In genomic region chr3:89727028-89727427, GRCm38 (mm10) we compare ENCODE assay signal across 8 mouse cellular contexts. TPM values are rescaled to one million over a fixed set of nuclear protein-coding genes. Genes with fewer than 3 reads are reported as not detected.
DNase-seq lines count a peak whose midpoint lies in the region; ATAC-seq lines count a peak whose summit lies in the region.

No protein-coding gene starts in this region.

- no peak overlapping the region for H3K27ac ChIP-seq in forebrain, embryonic 11.5 days (ENCODE audit: low read depth, low read length)
- H3K27ac ChIP-seq in forebrain, embryonic 12.5 days: no peak overlapping the region

- no peak overlapping the region for H3K4me2 ChIP-seq in forebrain, embryonic 11.5 days (ENCODE audit: low read depth, low read length, severe bottlenecking)
- no peak overlapping the region for H3K4me2 ChIP-seq in forebrain, embryonic 12.5 days

- no peaks in the 10 kb centered on the region for H3K27me3 ChIP-seq in forebrain, embryonic 11.5 days (ENCODE audit: control insufficient read depth, insufficient read depth, low read length)
- H3K27me3 ChIP-seq in forebrain, embryonic 12.5 days: no peaks in the 10 kb centered on the region

- H3K9me3 ChIP-seq in forebrain, embryonic 11.5 days (ENCODE audit: control insufficient read depth, low read length): no peaks in the 10 kb centered on the region
- H3K9me3 ChIP-seq in forebrain, embryonic 12.5 days: no peaks in the 10 kb centered on the region

- H3K9ac ChIP-seq in forebrain, embryonic 11.5 days (ENCODE audit: low read length): no peak overlapping the region
- H3K9ac ChIP-seq in forebrain, embryonic 12.5 days: no peak overlapping the region

- 20% methylated on average over 4 of the region's 4 CpGs for WGBS in forebrain, embryonic 11.5 days
- WGBS in forebrain, embryonic 12.5 days: 23% methylated on average over 4 of the region's 4 CpGs

- H3K4me3 ChIP-seq in forebrain, embryonic 11.5 days (ENCODE audit: low read depth, low read length): no peak overlapping the region
- no peak overlapping the region for H3K4me3 ChIP-seq in forebrain, embryonic 12.5 days (replicated peaks)

- peak; percentile 61 for DNase-seq in forebrain, embryonic 11.5 days (ENCODE audit: low spot score)
- DNase-seq in urinary bladder, postnatal 14 days (ENCODE audit: low spot score): peak; percentile 61
- DNase-seq in urinary bladder, postnatal 10 days (ENCODE audit: low spot score): no peak
- DNase-seq in embryo, embryonic 9.5 days (ENCODE audit: extremely low spot score): peak; percentile 23
- peak; percentile 63 for DNase-seq in kidney, postnatal 10 days

- no peaks in the 10 kb centered on the region for H3K4me1 ChIP-seq in forebrain, embryonic 11.5 days (replicated peaks; ENCODE audit: control insufficient read depth, insufficient read depth, low read length)
- H3K4me1 ChIP-seq in forebrain, embryonic 12.5 days: peaks cover 18% of the 10 kb centered on the region

- ATAC-seq in forebrain, embryonic 11.5 days (replicated peaks; ENCODE audit: low FRiP score): no peak
- ATAC-seq in forebrain, embryonic 12.5 days (ENCODE audit: low FRiP score): no peak
- ATAC-seq in neutrophil, adult 5-6 weeks (ENCODE audit: extremely low read depth, insufficient number of reproducible peaks, low FRiP score, poor library complexity, severe bottlenecking): peak; percentile 79
- ATAC-seq in erythroid progenitor cell, adult 5-6 weeks (replicated peaks; ENCODE audit: low FRiP score, poor library complexity, severe bottlenecking): no peak

- no peaks in the 10 kb centered on the region for H3K36me3 ChIP-seq in forebrain, embryonic 11.5 days (ENCODE audit: control insufficient read depth, insufficient read depth, low read length)
- H3K36me3 ChIP-seq in forebrain, embryonic 12.5 days (replicated peaks): no peaks in the 10 kb centered on the region

RNA-seq across cellular contexts. Expression of gene Adar, which starts 12.2 kb away (rescaled TPM):
- 22.4 and 23.2 TPM in 2 replicates for polyA plus RNA-seq in forebrain, embryonic 11.5 days (2014; fragmentation: Nextera tagmentation; extraction: Ambion mirVana)
- 22.1 and 28.5 TPM in 2 replicates for polyA plus RNA-seq in forebrain, embryonic 12.5 days (2016; fragmentation: Nextera tagmentation; extraction: Ambion mirVana)
- total RNA-seq in neutrophil, adult 5-6 weeks (2017): 114 and 118 TPM in 2 replicates
- 36.0 and 68.1 TPM in 2 replicates for total RNA-seq in erythroid progenitor cell, adult 5-6 weeks (2015; ENCODE audit: low replicate concordance)
- total RNA-seq in erythroid progenitor cell, adult 5-6 weeks (2017; ENCODE audit: low replicate concordance): 63.2 and 84.3 TPM in 2 replicates

RNA-seq across cellular contexts. Expression of gene Chrnb2, which starts 37.4 kb away (rescaled TPM):
- 10.2 and 10.3 TPM in 2 replicates for polyA plus RNA-seq in forebrain, embryonic 11.5 days (2014; fragmentation: Nextera tagmentation; extraction: Ambion mirVana)
- 18.9 and 21.3 TPM in 2 replicates for polyA plus RNA-seq in forebrain, embryonic 12.5 days (2016; fragmentation: Nextera tagmentation; extraction: Ambion mirVana)
- total RNA-seq in neutrophil, adult 5-6 weeks (2017): 2.0 and 2.1 TPM in 2 replicates
- not detected in 2 replicates for total RNA-seq in erythroid progenitor cell, adult 5-6 weeks (2015; ENCODE audit: low replicate concordance)
- 0.13 and 0.23 TPM in 2 replicates for total RNA-seq in erythroid progenitor cell, adult 5-6 weeks (2017; ENCODE audit: low replicate concordance)

RNA-seq across cellular contexts. Expression of gene Ube2q1, which starts 46.4 kb away (rescaled TPM):
- 20.7 and 25.4 TPM in 2 replicates for polyA plus RNA-seq in forebrain, embryonic 11.5 days (2014; fragmentation: Nextera tagmentation; extraction: Ambion mirVana)
- polyA plus RNA-seq in forebrain, embryonic 12.5 days (2016; fragmentation: Nextera tagmentation; extraction: Ambion mirVana): 17.4 and 19.3 TPM in 2 replicates
- total RNA-seq in neutrophil, adult 5-6 weeks (2017): 167 and 174 TPM in 2 replicates
- total RNA-seq in erythroid progenitor cell, adult 5-6 weeks (2015; ENCODE audit: low replicate concordance): 19.1 and 23.1 TPM in 2 replicates
- 13.3 and 17.6 TPM in 2 replicates for total RNA-seq in erythroid progenitor cell, adult 5-6 weeks (2017; ENCODE audit: low replicate concordance)
